Mouse (Mus musculus) heart, embryonic 11.5 days (tissue): ENCODE results near the gene Mpped2. TPM values are rescaled to one million over a fixed set of nuclear protein-coding genes. Genes with fewer than 3 reads are reported as not detected.

Experiments
- ATAC-seq: fragments of 200-750 bp; cut with Nextera tagmentation; replicated peaks from 2 replicates; pipeline ENCODE4 v1.8.0; 2017; ENCODE audit warnings: moderate library complexity; ENCODE audit not compliant: insufficient number of reproducible peaks, low FRiP score, low TSS enrichment
- H3K27ac ChIP-seq: fragments of 300-500 bp; sonication (generic); 2 replicates; pipeline ENCODE4 v1.5.1; 2014; ENCODE audit warnings: mild to moderate bottlenecking, low read depth, low read length
- H3K27me3 ChIP-seq: fragments of 300-500 bp; sonication (generic); 2 replicates; pipeline ENCODE4 v1.6.1; 2014; ENCODE audit warnings: mild to moderate bottlenecking, low read length, mixed read lengths; ENCODE audit not compliant: control insufficient read depth, insufficient read depth
- H3K36me3 ChIP-seq: fragments of 300-500 bp; sonication (generic); 2 replicates; pipeline ENCODE4 v1.6.1; 2014; ENCODE audit warnings: mild to moderate bottlenecking, low read length, moderate library complexity, mixed read lengths; ENCODE audit not compliant: control insufficient read depth, insufficient read depth
- H3K4me1 ChIP-seq: fragments of 300-500 bp; sonication (generic); 2 replicates; pipeline ENCODE4 v1.6.1; 2014; ENCODE audit warnings: low read length; ENCODE audit not compliant: control insufficient read depth, insufficient read depth
- H3K4me2 ChIP-seq: fragments of 300-500 bp; sonication (generic); 2 replicates; pipeline ENCODE4 v1.6.1; 2014; ENCODE audit warnings: mild to moderate bottlenecking, moderate library complexity
- H3K4me3 ChIP-seq: fragments of 300-500 bp; sonication (generic); 2 replicates; pipeline ENCODE4 v1.5.1; 2014; ENCODE audit warnings: low read depth, low read length
- H3K9ac ChIP-seq: fragments of 300-500 bp; sonication (generic); 2 replicates; pipeline ENCODE4 v1.6.1; 2014; ENCODE audit warnings: mild to moderate bottlenecking, low read depth, low read length, moderate library complexity
- H3K9me3 ChIP-seq: fragments of 300-500 bp; sonication (generic); replicated peaks from 2 replicates; pipeline ENCODE4 v1.6.1; 2016; ENCODE audit warnings: low read length; ENCODE audit not compliant: control insufficient read depth
- WGBS: fragments of 180-500 bp; shearing (Covaris S2); extraction: QIAGEN DNeasy Blood & Tissue Kit; methylation state at CpG from one replicate; pipeline ENCODE4 v1.1.7; 2014; ENCODE audit not compliant: insufficient replicate concordance; 5-methylcytosine and 5-hydroxymethylcytosine counted together
- polyA plus RNA-seq: library from polyadenylated mRNA; unstranded; fragments of >200 nt; fragmentation: Nextera tagmentation; extraction: Ambion mirVana; gene quantifications from 2 replicates; pipeline ENCODE4 v1.2.1, GENCODE M21; 2014

The Mpped2 gene
- polyA plus RNA-seq, 1 experiment from 2014 or later = 126 TPM

DNA sequence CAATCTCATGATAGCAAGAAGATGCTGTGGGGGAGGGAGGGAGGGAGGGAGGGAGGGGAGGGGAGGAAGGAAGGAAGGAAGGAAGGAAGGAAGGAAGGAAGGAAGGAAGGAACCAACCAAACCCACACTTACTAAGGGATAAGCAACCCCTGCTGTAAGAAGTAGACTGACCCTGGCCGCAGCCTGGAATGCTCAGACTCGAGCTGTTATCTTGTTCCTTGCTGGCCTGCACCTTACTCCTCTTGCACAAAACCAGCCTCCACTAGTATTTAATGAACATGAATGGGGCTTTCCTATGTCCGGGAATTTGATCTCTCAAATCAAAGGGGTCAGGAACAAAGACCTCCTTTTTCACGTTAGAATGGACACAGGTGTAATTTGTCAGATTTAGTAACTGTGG is 95.5 kb downstream of the Mpped2 start:
- Histone ChIP-seq H3K9ac (no peak overlapping the region), H3K36me3 (no peaks in the 10 kb centered on the region), H3K27me3 (no peaks in the 10 kb centered on the region), H3K27ac (peak overlapping the region; percentile 58), H3K4me3 (no peak overlapping the region), H3K4me2 (no peak overlapping the region), H3K9me3 (no peaks in the 10 kb centered on the region), H3K4me1 (peaks cover 18% of the 10 kb centered on the region; the same call in 1 of the 2 replicates)
- ATAC-seq = no peak
- 34% methylated on average over 4 of the region's 4 CpGs for WGBS

DNA sequence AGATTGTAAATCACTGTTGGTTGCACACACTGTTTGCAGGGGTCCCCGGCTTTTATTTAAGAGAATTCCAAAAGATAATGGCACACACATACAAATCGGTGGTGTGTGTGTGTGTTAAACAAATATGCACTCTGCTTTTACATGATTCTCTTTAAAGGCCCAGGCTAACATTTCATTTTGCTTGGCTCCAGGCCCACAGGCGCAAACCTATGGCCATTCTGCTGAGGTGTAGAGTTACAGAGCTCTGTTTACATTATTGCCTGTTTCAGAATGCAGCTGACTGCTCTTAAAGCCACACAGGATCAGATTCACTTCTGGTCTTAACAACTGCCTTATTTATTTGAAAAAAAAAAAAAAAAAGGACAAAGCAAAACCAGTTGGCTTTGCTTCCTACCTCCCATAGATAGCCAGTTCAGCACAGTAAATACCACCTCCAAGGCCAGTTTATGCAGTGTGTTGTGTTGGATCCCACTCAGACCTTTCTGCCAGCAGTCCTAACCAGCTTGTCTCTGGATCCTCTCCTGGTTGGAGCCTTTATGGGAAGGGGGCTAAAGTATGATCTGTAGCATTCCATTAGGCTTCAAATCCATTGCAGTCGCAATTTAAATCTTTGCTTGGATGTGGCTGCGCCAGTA is 96.7 kb downstream of the Mpped2 start:
- Histone ChIP-seq H3K4me1 (peaks cover 18% of the 10 kb centered on the region; the same call in 1 of the 2 replicates), H3K9me3 (no peaks in the 10 kb centered on the region), H3K4me3 (no peak overlapping the region), H3K9ac (no peak overlapping the region), H3K4me2 (no peak overlapping the region), H3K36me3 (no peaks in the 10 kb centered on the region), H3K27me3 (no peaks in the 10 kb centered on the region), H3K27ac (0 out of 2 replicates have a peak overlapping the region, but pooled peaks have one; percentile 15)
- WGBS = 53% methylated on average over 5 of the region's 5 CpGs
- no peak for ATAC-seq

DNA sequence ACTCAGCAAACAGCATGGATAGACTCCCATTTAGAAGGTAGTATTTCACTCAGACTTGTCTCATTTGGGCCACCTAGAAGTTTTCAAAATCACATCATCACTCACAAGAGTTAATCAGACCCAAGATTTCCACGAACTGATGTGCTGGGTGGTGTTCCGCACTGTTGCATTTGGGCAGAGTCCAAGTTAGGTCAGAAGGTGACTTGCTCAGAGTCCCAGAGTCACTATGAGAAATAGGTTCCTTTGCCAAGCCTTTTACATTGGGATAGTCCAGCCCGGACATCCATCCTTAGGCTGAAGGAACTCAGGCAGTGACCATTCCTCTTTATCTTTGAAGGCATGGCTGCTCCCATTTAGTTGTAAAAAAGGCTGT is 97.2 kb downstream of the Mpped2 start:
- Histone ChIP-seq H3K4me2 (no peak overlapping the region), H3K36me3 (no peaks in the 10 kb centered on the region), H3K27me3 (no peaks in the 10 kb centered on the region), H3K27ac (0 out of 2 replicates have a peak overlapping the region, but pooled peaks have one; percentile 15), H3K4me3 (no peak overlapping the region), H3K4me1 (peaks cover 18% of the 10 kb centered on the region; the same call in 1 of the 2 replicates), H3K9ac (no peak overlapping the region), H3K9me3 (no peaks in the 10 kb centered on the region)
- no peak; the same call in 1 of the 2 replicates for ATAC-seq
- WGBS = 49% methylated on average over 3 of the region's 3 CpGs

DNA sequence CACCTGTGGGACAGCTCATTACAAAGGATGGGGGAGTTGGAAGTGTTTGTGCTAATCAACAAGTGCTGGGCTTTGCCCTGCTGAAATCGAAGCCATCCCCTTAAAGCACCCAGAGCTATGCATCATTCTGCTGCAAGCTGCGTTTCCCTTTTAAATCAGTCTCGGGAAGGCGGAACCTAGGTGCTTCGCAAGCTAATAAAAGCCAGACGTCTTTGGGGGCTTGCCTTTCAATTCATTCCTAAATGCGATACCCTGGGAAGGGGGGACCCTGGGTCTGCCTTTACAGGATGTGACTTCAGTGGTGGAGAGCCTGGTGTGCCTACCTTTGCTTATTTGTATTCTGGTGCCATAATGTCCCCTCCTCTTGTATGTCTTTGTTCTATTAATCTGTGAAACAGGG is 103.2 kb downstream of the Mpped2 start:
- no peak for ATAC-seq
- Histone ChIP-seq H3K27me3 (no peaks in the 10 kb centered on the region), H3K9me3 (no peaks in the 10 kb centered on the region), H3K4me2 (peak overlapping the region; percentile 7; the same call in 1 of the 2 replicates), H3K36me3 (no peaks in the 10 kb centered on the region), H3K27ac (peak overlapping the region; percentile 24; the same call in 1 of the 2 replicates), H3K9ac (no peak overlapping the region), H3K4me1 (peaks cover 35% of the 10 kb centered on the region), H3K4me3 (no peak overlapping the region)
- 28% methylated on average over 7 of the region's 7 CpGs for whole genome bisulfite sequencing

DNA sequence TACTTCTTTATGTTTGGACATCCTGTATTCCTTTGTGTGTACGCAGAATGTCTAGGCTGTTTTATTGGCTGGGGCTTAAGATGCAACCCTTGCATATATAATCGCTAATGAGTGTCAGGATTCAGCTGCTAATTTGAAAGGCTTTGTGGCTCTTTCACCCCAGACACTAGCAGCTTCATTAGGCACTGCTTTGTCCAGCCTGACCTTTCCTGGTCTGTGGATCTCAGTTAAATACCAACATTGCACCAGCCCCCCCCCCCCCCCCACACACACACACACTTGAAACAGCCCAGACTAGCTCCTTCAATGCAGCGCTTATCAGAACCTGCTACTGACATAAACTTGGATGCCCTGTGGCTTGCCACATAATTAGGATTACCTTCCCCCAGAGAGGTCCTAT is 104.8 kb downstream of the Mpped2 start:
- Histone ChIP-seq H3K27ac (peak overlapping the region; percentile 30; the same call in 1 of the 2 replicates), H3K9ac (no peak overlapping the region), H3K4me1 (peaks cover 35% of the 10 kb centered on the region), H3K4me3 (no peak overlapping the region), H3K27me3 (no peaks in the 10 kb centered on the region), H3K4me2 (no peak overlapping the region; the same call in 1 of the 2 replicates), H3K36me3 (no peaks in the 10 kb centered on the region), H3K9me3 (no peaks in the 10 kb centered on the region)
- WGBS = 41% methylated on average over 3 of the region's 3 CpGs
- peak; percentile 47; the same call in 1 of the 2 replicates for ATAC-seq

DNA sequence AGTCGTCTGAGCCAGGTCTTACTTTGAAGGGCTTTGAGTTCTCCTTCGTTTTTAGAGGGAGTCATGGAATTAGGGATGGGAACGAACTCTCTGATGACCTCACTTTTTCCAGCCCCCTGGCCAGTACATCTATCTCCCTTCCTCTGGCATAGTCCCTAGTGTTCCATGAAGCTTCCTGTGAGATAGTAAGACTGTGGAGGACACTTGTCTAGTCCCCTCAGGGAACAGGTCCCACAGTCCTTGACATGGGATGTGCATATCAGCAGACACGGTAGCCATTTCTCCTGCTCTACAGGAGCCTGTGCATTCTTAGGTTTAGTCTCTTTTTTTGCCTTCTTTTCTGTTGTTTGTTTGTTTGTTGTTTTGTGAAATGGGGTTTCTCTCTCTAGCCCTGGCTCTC is 105.8 kb downstream of the Mpped2 start:
- Histone ChIP-seq H3K27ac (no peak overlapping the region), H3K4me2 (no peak overlapping the region), H3K9ac (no peak overlapping the region), H3K36me3 (no peaks in the 10 kb centered on the region), H3K9me3 (no peaks in the 10 kb centered on the region), H3K27me3 (no peaks in the 10 kb centered on the region), H3K4me3 (no peak overlapping the region), H3K4me1 (peaks cover 35% of the 10 kb centered on the region)
- ATAC-seq = no peak; the same call in 1 of the 2 replicates
- 30% methylated on average over 4 of the region's 4 CpGs for WGBS

DNA sequence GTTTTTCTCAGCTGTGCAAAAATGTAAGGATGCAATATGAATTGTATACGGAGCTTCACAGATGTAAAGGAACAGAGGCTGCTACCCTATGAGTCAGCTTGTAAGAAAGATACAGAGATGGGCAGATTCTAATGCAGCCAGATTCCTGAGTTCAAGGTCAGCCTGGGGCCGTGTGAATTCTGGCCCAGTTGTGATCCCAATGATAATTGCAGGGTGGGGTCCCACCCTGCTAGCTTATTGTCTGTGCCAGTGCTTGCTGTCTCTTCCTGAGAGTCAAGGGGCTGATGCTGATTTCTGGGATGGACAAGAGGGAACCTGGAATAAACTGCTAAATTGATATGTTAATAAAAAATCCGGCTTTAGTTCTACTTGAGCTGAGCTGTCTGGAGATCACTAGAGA is 122.8 kb downstream of the Mpped2 start:
- Histone ChIP-seq H3K27ac (no peak overlapping the region), H3K9ac (no peak overlapping the region), H3K4me3 (no peak overlapping the region), H3K36me3 (0 out of 2 replicates have a peak, but pooled peaks cover 2% of the 10 kb centered on the region), H3K9me3 (no peaks in the 10 kb centered on the region), H3K4me2 (no peak overlapping the region), H3K27me3 (no peaks in the 10 kb centered on the region), H3K4me1 (no peaks in the 10 kb centered on the region)
- ATAC-seq = no peak
- WGBS = 83% methylated on average over 3 of the region's 3 CpGs

DNA sequence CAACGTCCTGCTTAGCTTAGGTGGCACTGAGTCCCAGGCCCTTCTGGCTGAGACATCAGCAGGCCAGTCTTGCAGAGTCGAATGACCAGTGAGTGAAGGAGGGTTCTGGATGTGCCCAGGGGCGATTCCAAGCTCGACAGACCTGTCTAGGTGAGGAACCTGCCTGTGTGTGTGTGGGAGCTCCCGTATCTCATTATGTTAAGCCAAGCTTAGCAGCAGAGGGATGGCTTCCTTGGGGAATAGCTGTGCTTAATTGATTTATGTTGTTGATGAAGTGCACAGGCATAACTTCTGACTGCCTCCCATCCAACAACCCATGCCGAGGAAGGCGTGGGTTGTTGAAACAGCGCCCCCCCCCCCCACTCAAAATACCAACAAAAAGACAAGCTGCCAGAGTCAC is 128.2 kb downstream of the Mpped2 start:
- ATAC-seq = no peak
- Histone ChIP-seq H3K27ac (no peak overlapping the region), H3K9me3 (no peaks in the 10 kb centered on the region), H3K27me3 (no peaks in the 10 kb centered on the region), H3K4me3 (no peak overlapping the region), H3K4me1 (peaks cover 4% of the 10 kb centered on the region; the same call in 1 of the 2 replicates), H3K4me2 (no peak overlapping the region), H3K9ac (no peak overlapping the region), H3K36me3 (no peaks in the 10 kb centered on the region)
- WGBS = 71% methylated on average over 8 of the region's 8 CpGs

DNA sequence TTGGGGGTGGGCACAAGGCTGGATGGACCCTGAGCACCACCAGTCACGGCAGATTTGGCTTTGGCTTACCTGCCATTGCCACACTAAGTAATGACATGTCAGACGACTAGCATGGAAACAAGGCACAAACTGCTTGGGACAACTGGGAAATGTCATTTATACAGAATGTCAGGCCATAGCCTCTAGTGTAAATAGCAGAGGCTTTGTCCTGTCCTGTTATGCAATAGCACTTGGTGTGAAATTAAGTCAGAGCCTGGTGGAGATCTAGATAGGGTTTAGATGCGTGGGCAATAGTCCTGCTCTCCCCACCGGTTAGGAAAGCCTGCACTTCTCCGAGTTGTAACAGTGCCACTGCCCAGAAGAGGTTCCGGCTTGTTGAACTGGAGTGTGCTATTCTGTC is 128.8 kb downstream of the Mpped2 start:
- H3K36me3 ChIP-seq = no peaks in the 10 kb centered on the region
- H3K4me3 ChIP-seq = no peak overlapping the region
- no peaks in the 10 kb centered on the region for H3K27me3 ChIP-seq
- 59% methylated on average over 6 of the region's 6 CpGs for WGBS
- H3K9me3 ChIP-seq = no peaks in the 10 kb centered on the region
- peaks cover 4% of the 10 kb centered on the region; the same call in 1 of the 2 replicates for H3K4me1 ChIP-seq
- no peak overlapping the region for H3K4me2 ChIP-seq
- no peak overlapping the region for H3K9ac ChIP-seq
- no peak overlapping the region for H3K27ac ChIP-seq
- no peak for ATAC-seq
